Mouse (Mus musculus) MN1 (cell line): ENCODE measurements around the gene Dyrk1a.
"Not testable (repeated sequence)": the region's sequence is repeated elsewhere in the genome, so short reads cannot be mapped to it uniquely, and the experiment has no call there.

Source experiments
- DNase-seq: peaks from one replicate; pipeline ENCODE4 v3.0.0-alpha.2; 2016; ENCODE audit warnings: low spot score

The Dyrk1a gene

DNA sequence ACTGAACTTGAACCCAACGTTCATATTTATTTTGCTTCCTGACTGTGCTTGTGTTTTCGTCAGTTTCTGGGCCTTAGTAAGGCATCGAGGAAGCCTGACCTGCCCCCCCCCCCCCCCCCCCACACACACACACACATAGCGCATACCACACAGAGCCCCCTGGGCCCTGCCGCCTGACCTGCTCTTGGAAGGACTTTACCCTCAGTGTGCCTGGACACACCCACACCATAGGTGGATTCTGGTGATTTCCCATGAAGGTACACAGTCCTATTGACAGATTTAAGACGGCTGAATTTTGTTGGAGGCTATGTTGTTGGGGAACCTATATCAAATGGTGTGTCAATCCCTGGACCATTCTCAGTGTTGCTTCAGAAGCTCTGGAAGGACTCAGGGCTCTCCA, 63.2 kb downstream of the Dyrk1a start:
- DNase-seq, result no peak

DNA sequence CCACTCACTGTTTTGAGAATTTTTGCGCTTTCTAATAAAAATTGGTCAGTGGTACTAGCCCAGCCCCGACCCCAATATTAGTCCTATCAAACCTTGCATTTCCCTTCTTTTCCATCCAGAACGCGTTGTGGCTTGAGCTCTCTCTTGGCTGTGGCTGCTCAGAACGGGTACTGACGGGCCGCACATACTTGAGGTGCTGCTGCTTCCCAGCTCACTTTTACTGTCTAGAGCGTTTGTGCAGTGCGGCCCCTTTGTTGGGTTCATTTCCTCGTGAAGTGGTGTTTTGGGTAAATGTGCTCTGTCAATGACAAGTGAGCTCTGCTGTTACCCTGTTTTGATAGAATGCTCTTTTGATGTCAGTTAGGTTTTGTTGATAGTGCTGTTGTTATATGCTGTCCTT, 67.6 kb downstream of the Dyrk1a start:
- DNase-seq, result no peak

DNA sequence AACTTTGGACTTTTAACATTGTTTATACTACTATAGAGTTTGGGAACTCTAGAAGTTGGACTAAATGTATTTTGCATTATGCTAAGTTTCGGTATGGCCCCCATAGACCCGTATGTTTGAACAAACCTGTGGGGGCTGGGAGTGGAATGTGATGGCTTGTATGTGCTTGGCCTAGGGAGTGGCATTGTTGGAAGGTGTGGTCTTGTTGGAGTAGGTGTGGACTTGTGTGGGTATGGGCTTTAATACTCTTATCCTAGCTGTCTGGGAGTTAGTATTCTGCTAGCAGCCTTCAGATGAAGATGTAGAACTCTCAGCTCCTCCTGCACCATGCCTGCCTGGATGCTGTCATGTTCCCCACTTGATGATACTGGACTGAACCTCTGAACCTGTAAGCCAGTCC, 72.0 kb downstream of the Dyrk1a start:
- no peak for DNase-seq

DNA sequence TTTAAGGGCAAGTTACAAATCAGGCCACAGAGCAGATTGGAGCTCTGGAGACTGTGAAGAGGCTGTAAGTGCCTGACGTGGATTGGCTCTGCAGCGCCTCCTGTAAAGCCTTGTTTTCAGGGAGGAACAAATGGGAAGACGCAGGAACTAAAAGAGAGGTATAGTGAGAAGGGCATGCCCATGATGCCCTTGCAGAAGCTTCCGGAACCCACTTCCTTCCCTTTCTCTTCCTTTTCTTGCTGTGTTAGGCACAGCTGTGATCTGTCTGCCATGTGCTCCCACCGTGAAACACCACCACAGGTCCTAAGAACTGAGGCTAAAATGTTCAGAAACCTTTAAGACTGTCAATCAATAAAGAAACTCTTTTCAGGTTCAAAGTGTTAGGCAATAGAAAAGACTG, 77.3 kb downstream of the Dyrk1a start:
- DNase-seq, result no peak

GRCm38 (mm10) chr16:94647925-94648324, 78.1 kb downstream of the Dyrk1a start:
- no peak for DNase-seq

GRCm38 (mm10) chr16:94649861-94650260, 80.1 kb downstream of the Dyrk1a start:
- DNase-seq, result no peak

- DNase-seq, result no peak
Observed at GRCm38 (mm10) chr16:94652091-94652713, 82.4 kb downstream of the Dyrk1a start.

DNA sequence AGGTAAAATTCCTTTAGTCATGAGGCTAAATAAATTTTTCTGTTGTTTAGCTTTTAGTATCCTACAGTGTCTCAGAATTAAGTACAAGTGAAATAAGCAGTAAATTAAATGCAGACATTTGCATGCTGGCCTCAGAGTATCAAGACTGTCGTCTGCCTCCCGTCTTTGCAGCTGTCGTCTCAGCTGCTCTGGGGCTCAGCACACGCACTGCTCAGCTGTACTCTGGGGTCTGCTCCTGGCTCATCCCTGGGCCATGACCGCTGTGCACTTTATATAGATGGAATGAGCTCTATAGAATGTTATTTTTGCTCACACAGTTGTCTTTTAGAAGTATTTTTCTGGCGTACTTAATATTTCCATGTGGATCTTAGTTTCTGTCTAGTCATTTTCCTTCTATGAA, 85.3 kb downstream of the Dyrk1a start:
- no peak for DNase-seq

DNA sequence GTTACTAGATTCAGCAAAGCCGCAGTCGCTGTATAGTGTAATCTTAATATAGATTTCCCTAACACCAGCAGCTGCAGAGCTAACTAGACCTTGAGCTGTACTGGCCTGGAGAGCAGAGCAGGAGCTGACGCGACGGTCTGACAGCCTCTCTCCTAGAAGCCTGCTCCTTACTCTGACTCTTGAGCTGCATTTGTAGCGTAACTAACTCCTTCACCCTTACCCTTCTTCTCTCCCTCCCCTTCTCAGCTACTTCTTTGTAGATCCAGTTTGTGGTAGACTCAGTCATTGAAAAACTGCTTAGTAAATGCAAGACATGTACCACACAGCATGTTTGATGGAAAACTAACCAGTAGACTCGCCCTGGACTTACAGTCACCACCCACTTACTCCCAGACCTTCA, 87.1 kb downstream of the Dyrk1a start:
- DNase-seq, result no peak

DNA sequence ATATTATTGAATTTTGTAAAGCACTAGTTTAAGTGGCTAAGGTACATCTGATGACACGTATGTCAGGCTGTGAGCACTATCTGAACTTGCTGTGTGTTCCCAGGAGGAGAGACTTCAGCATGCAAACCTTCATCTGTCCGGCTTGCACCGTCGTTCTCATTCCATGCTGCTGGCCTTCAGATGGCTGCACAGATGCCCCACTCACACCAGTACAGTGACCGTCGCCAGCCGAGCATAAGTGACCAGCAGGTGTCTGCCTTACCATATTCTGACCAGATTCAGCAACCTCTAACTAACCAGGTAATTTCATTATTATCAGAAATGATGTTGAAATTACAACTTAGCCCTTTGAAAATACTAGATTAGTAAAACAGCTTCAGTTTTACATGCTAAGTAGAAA, 89.6 kb downstream of the Dyrk1a start:
- DNase-seq, result no peak

- DNase-seq, result no peak
Observed at GRCm38 (mm10) chr16:94660221-94660620, 90.4 kb downstream of the Dyrk1a start.

DNA sequence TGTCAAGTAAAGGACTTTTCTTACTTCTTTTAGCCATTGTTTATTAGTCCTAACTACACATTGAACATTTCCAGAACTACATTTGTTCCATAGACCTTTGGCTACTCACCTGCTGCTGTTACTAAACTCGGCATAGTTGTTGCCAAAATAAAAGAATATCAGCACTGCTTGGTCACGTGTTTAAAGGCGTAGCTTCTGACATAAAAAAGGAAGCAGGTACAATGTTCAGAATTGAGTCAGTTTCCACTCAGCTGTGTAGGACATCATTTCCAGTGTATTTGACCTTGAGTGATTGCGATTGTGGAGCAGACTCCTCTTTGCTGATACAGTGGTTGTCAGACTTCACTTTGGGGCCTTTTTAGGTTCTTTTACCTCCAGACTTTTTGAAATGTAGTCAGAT, 97.7 kb downstream of the Dyrk1a start:
- DNase-seq, result no peak

DNA sequence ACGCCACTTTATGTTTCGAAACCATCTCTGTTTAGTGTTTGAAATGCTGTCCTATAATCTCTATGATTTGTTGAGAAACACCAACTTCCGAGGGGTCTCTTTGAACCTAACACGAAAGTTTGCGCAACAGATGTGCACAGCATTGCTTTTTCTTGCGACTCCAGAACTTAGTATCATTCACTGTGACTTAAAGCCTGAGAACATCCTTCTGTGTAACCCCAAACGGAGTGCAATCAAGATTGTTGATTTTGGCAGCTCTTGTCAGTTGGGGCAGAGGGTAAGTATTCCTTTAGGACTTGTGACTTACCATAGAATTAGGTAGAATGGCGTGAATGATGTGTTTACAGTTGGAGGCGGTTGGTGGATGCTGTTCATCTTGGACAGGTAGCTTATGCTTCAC, 101.5 kb downstream of the Dyrk1a start:
- no peak for DNase-seq

GRCm38 (mm10) chr16:94680924-94681323, 111.1 kb downstream of the Dyrk1a start:
- no peak for DNase-seq

- DNase-seq, result no peak
Observed at GRCm38 (mm10) chr16:94681760-94682159, 112.0 kb downstream of the Dyrk1a start.

DNA sequence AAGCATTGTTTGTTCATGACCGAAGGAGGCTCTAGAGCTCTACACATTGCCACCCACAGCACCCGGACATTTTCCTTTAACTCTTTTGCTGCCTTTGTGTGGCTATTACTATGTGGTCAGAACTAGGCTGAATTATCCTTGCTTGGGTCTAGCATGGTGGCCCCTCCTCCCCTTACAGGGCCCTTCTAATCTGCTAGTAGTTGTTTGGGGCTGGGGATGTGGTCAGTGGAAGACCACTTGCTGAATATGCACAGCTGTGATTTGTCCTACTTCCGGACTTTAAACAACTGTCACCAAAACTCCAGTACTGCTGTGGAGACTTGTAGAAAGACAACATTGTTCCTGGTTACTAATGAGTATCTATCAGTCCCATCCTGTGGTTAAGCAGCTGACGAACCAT, 114.2 kb downstream of the Dyrk1a start:
- no peak for DNase-seq

GRCm38 (mm10) chr16:94693687-94694305, 124.0 kb downstream of the Dyrk1a start:
- no peak for DNase-seq

DNA sequence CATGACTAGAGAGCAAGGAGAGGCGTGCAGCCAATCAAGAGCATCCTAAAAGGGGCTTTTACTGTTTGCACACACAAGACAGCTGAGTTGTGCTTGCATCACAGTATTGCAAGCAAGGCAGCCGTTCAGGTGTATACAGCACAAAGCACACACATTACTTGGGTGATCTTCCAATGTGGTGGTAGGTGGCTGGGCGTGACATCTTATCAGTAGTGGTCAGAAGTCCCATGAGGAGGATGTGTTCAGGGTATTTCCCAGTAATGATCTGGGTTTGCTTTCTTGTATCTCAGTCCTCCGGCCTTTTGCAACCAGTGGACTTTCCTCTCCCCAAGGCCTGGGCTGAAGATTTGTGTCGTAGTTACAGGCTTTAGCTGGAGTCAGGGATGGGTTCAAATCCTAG, 127.7 kb downstream of the Dyrk1a start:
- no peak for DNase-seq

DNA sequence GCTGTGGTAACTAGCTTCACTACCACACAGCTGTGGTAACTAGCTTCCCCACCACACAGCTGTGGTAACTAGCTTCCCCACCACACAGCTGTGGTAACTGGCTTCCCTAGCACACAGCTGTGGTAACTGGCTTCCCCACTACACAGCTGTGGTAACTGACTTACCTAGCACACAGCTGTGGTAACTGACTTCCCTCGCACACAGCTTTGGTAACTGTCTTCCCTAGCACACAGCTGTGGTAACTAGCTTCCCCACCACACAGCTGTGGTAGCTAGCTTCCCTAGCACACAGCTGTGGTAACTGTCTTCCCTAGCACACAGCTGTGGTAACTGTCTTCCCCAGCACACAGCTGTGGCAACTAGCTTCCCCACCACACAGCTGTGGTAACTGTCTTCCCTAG, 128.4 kb downstream of the Dyrk1a start:
- DNase-seq, result not testable (repeated sequence)

GRCm38 (mm10) chr16:94701141-94701540, 131.3 kb downstream of the Dyrk1a start:
- no peak for DNase-seq

- DNase-seq, result no peak
Observed at GRCm38 (mm10) chr16:94701971-94702370, 132.2 kb downstream of the Dyrk1a start.

DNA sequence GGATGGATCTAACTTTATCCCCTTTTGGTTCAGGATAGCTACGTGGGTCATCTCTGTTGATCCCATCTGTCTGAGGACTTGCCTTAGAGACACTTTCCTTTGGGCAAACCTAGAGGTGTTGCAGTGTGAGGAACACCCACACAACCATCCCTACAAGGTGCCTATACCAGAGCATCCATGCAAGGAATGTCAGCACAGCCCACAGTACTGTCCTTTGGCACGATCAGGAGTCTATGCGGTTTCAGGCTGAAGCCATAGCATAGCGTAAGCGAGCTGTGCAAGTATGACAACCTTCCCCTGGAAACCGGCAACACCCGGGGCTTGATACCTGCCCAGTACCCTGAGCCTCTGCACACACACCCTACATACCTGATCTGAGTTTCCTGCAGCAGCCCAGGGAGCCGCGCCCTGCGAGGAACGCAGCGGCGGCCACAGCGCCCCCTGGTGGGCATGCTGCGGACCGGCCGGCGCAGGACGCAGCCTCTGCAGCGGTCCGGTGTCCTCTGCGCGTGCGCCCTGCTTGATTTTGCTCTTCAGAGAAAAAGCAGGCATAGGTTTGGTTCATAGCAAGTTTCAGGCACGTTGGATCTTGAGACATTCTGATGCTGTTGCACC, 143.8 kb downstream of the Dyrk1a start:
- no peak for DNase-seq

DNA sequence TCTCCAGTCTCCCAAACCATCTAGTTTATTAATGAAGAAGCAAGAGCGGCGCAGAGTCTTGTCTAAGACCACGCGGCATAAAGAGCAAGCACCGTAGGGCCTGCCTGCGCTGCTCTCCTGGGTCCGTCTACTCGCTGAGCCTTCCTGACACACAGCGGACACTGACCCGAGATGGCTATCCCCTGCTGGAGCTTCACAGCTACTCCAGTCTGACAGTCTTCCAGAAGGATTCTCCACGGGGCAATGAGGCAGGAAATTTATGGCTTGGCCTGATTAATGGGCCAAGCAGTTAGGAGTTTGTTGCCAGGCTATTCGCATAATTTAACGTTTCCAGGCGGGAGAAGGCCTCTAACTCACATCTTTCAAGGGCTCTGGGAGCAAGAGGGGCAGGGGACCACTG, 144.7 kb downstream of the Dyrk1a start:
- no peak for DNase-seq

DNA sequence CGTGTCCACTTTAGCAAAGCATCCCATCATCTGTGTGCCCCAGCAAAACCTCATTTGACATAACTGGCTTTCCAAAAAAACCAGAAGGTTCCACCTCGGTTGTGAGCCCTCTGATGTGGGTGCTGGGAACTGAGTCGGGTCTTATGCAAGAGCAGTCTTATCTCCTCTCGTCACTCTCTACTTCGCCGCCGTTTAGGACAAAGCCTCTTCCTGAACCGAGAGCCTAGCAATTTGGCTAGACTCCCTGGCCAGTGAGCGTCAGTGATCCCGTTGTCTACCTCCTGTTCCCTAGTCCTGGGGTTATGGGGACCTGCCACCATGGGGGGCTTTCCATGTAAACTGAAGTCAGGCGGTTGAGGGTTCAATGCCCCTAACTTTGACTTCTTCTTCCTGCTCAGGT, 147.2 kb downstream of the Dyrk1a start:
- DNase-seq, result no peak
